Mouse (Mus musculus) 3134 (cell line): ENCODE measurements around the gene Sgms1.
"Not testable (repeated sequence)": the region's sequence is repeated elsewhere in the genome, so short reads cannot be mapped to it uniquely, and the experiment has no call there.

Experiments
- DNase-seq: peaks from one replicate; pipeline ENCODE4 v3.0.0-alpha.2; 2011; ENCODE audit warnings: low spot score; ENCODE audit not compliant: insufficient read length; ENCODE audit errors: extremely low read depth

Sgms1 gene

DNA sequence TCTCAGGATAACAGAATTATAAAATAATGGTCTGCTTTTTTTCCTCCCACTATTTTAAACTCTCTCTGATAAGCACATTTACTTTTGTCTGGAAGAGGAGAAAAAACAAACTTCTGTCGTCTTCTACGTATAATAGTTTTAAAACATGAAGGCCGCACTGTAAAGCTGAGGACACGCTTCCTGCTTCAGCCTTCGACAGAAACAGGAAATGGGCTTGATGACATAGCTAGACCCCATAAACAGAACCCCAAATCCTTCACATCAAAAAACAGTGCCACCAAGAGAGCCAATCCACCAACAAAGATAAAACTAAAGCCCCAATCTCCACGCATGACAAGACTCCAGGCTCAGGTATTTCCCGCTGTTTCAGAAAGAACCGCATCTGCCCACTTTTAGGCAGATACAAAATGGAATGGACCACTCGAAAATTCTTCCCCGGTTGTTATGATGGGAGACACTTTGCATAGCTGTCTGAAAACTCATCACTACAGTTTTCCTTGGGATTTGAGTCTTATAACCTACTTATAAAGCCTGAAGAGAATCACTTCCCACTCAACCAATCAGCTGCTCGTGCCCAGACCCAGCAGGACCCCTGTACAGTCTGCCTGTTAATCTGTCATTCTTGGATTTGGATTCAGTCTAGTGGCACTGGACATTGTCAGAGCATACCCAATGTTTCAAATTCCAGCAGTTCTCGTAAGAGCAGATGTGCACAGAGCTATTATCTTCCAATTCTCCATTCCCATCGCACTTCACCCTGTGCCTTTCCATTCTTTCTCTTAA lies 222.5 kb downstream of the Sgms1 start:
- DNase-seq: no peak

DNA sequence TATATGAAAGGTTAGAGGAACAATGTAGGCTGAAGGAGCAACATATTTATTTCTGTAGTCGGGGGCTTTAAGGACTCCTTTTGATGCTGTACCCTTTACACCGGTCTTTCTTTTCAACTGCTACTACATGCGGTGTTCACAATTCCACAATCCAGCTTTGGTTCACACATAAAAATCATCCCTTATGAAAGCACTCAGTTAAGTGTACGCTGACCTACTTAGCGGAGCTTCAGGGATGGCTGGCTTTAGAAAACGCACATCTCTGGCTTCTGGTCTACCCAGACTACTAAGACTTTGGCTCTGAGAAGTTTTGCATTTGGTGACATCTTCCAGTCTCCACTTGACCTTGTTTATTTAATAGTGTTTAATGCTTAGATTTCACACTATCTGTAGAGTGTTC lies 223.8 kb downstream of the Sgms1 start:
- no peak for DNase-seq

DNA sequence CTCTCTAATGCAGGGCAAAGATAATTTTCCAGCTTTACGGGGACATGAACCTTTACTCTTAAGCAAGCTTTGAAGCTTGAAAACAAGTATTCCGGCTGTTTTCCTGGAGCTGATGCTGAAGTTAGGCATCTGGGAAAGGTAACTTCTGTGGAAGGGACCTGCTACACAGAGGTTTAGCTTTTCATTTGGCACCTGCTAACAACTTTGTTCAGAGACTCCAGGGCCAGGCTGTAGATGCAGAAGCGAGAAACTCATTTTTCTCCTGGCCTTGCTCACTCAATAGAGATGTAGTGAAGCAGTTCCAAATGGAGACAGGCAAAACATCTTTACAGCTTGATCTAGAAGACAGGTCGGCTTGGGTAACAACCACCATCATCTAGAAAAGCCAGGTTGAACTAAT lies 225.4 kb downstream of the Sgms1 start:
- no peak for DNase-seq

DNA sequence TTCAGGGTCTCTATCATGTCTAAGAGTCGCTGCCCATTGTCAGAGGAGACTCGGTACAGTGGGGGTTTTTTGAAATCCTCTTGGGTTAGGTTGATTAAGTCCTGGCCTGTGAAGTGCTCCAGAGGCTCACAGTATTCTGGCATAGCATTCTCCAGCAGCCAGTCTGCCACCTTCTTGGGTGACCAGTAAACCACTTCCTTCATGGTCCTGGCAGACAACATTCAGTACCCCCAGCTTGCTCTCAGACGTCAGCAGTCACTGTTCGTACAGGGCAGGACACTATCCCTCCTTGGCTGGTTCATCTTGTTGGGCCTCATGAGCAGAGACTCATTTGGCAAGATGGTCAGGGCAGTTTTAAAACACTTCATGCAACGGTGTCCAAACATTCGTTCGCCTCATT lies 229.6 kb downstream of the Sgms1 start:
- DNase-seq: no peak

DNA sequence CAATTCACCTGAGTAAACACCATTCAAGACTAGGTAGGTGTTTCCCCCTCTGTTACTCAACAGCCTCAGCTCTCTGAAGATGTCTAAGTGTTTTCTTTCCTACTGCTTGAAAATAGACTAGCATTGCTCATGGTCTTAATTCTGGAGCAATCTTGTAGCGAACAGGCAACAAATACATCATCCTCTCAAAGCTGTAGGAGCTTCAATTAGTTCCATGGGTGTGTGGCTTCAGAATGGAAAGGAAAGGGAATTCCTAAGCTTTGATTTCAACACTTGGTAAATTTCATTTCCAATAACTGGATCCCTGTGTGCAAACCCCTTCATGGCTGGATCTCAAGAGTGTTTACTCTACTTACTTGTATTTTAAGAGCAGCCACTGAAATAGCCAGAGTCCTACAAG lies 230.3 kb downstream of the Sgms1 start:
- DNase-seq: no peak

DNA sequence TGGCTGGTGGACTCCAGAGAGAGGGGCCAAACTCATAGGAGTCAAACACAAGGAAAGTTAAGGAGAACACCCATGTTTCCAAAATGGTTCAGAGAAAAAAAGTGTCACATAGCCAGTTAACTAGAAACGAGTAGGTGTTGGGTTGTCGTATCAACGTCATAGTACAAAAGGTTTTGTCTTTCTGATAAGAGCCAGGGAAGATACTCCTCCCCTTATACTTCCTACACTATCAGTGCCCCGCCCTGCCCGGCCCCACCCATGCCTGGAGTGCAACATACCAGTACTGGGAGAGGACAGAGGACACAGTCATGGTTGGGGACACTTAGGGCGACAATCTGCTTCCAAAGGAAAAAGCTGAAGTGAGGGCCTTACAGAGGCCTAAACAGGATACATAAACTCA lies 232.5 kb downstream of the Sgms1 start:
- DNase-seq: no peak

DNA sequence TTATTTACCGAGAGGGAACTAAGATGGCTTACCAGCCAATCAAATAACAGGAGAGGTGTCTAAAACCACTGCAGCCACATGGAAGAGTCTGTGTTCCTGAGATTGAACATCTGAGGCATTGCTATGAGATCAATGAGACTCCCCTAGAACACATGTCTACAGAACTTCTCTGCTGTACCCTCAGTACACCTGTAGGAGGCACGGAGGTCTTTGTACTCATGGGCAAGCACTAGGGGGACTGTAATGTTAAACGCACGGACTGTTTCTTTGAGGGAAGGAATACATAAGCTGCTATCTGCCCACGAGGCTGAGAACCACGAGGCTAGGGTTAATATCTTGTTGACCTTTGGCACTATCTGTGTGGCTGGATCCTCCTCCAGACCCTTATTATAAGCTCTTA lies 237.0 kb downstream of the Sgms1 start:
- no peak for DNase-seq

DNA sequence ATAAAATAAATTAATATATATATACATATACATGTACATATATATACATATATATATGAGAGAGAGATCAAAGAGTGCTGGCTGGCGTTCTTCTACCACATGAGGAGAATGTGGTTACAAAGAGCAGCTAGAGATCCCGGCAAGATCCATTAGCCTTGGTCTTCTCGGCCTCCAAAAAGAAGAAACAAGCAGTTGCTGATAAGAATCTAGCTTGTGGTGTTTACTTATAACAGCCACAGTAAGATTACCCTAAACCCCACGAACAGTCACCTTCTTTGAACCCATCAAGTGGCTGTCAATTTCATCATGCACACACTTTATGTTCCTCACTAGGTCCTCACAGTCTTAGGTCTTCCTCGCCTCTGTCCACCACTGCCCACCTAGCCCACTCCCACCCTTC lies 240.8 kb downstream of the Sgms1 start:
- DNase-seq: no peak

DNA sequence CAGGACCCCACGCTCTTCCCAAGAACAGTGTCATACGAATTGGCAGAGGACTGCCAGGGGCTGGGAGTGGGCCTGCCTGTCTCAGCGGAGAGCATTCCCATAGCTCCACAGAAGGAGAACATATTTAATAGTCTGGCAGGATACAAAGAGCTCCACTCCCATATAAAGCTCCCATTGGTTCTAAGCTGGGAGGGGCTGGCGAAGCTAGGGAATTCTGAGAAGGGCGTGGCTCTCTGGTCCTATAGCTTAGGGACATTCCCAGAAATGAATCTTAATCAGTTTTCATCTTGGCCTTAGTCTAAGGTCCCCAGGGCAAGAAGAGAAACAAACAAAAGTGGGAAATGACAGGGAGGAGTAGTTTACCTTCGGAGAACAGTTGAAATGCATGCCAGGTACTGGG lies 247.1 kb downstream of the Sgms1 start:
- DNase-seq: no peak

DNA sequence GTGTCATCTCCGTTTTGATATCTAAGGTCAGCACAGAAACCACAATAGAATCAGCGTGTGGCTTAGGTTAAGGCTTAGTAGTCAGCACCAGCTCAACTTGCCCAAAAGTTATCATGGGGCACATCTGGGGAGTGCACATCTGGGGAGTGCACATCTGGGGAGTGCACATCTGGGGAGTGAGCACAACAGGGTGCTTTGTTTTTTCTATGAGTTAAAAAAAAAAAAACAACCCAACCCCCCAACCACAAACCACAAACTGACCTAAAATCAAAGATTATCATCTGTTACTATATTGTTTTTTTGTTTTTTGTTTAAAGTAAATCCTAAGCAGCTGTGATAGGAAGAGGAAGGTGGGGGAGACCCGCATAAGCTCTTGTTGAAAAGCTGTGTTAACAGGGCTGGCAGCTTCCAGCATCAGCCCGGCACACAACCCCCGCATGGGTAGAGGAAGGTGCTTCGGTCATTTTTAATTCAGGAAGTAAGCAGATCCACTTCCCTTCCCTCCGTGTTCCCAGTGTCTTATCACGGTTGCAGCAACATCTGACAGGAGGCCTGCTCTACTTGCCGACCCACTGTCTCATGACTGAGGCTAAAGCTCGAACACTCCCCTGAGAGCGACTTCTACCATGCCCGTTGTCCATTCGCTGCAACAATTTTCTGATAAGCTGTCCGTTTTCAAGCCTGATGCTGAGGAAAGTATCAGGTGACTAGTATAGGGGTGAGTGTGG lies 251.0 kb downstream of the Sgms1 start:
- no peak for DNase-seq

DNA sequence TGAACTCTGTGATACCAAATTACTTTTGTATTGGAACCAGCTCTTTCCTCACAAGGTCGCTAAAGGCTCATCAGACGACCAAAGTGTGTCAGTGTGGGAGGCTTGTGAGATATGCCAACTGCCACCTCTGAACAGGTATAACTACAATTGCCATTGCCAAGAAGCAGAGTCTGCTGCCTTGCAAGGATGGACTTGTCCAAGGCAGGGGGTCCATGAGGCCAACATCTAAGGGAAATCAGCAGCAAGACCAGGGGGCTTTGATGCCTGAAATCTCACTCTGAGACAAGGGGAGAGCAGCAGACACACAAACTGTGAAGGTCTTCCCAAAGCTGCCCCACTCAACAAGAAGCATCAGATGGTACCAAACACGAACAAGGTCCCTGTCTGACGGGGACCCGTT lies 251.6 kb downstream of the Sgms1 start:
- DNase-seq: no peak

DNA sequence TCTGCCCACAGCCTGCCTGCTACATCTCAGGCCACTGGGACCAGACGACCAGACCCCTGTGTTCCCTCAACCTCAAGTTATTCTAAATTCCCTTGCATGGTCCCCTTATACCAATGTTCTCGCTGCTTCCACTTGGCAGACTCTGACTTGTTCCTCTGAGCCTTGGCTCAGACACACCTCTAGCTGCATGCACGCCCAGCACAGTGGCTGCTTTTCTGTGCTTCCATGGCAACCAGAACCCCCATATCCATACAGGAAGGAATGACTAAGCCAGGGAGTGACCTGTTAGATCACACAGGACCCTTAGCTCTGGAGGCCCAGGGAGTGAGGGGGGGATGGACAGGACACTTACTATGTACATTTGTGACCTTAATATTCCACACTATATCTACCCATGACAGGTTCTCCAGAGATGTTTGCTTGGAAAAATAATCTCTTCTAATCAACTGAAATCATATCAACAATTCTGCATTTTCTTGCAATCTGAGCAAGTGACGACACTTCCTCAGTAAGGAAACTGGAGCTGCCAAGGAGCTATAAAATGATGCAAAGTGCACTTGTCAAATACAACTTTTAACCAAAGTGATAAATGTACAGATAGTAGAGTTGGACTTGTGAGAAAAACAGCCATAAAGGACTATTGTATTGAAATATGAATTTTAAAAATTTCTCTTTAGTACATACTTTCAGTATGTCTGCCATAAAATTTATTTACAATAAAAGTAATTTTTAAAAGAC lies 252.5 kb downstream of the Sgms1 start:
- DNase-seq: no peak

DNA sequence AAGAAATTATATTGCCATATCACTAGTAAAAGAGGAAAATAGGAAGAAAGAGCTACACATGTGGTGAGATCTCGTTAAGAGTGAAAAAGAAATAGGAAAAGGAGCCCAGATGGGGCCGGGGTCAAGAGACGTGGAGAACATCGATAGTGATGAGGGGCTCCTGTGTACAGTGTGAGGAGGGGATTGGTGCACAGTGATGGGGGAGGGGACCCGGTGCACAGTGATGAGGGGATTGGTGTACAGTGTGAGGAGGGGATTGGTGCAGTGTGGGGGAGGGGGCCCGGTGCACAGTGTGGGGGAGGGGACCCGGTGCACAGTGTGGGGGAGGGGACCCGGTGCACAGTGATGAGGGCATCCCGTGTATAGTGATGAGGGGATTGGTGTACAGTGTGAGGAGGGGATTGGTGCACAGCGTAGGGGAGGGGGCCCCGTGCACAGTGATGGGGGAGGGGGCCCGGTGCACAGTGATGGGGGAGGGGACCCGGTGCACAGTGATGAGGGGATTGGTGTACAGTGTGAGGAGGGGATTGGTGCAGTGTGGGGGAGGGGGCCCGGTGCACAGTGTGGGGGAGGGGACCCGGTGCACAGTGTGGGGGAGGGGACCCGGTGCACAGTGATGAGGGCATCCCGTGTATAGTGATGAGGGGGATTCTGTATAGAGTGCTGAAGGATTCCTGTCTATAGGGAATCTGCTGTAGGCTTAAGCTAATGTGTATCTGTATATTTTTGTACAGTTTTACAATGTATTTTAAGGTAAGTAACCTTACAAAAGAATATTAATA lies 257.6 kb downstream of the Sgms1 start:
- not testable (repeated sequence) for DNase-seq

DNA sequence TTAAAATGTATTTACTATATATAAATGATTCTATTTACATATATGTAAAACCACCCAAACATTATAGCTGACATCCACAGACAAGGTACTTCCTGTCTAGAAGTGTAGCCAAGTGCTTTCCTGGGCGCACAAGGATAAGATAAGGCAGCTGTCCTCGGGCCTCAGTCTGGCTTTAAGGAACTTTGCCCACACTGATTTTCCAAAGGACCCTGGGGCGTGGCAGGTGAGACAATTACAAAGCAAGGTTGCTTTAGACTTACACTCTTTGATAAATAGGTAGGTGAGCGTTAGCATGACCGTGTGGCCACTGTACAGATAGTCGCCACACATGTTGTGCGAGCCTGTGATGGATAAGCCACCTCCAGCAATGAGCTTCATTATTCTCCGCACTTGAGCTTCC lies 260.2 kb downstream of the Sgms1 start:
- no peak for DNase-seq

DNA sequence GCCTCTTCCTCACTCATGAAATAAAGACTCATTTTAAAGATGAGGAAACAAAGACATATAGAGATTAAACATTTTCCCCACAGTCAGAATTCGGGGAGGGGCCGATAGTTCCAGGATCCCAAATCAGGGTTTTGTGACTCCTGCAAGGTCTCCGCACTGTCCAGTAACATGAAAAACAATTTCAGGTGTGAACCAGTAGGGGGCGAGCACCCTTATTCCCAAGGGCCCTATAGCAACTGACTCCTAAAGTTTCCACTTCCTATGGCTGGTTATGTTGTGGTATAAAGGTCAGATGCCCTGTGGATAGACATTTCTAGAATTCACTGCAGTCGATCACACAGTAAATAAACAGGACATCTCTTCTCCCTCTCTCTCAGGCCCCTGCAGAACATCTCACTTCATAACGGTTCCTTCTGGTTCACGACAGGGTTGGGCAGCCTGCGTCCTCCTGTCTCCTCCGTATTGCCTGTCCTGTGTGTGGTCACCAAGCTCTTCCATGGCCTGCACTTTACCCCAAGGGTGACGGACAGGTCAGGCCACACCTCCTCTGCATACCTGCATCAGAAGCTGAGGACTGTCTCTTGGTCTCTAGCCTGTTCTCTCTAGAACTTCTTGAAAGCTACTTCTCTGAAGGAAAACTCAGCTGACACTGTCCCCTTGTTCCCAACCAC lies 262.2 kb downstream of the Sgms1 start:
- no peak for DNase-seq

DNA sequence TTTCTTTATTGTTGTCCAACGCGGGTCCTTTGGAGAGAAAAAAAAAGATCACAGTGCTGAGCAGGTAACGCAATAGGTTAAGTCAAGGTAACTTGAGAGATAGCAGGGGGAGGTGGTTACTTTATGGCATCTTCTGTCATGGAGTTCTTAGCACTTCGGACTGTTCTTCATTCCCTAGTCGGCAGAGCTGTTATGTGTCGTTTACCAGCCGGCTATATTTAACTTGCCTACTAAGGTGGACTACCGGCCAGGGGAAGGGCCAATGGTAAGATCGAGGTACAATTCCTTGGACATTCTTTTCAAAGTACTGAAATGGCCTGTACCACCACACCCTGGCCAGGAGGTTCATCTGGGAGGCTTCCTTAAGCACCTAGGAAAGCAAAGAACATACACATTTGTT lies 265.4 kb downstream of the Sgms1 start:
- no peak for DNase-seq

DNA sequence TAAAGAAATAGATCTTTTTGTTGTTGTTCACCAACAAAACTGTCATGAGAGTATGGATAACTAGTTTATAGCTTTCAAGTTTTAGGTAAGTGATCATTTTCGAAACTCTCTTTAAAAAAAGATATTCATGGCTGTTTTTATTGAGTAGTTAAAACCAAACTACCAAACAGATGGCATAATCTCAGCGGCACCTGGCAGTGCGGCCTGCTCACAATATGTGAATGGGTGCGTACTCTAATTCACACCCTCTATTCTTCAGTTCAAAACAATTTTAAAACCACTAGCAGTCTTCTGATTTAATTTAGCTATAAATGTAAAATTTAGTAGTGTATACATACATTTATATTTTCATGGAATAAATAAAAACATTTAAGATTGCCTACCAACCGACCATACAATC lies 266.3 kb downstream of the Sgms1 start:
- no peak for DNase-seq

DNA sequence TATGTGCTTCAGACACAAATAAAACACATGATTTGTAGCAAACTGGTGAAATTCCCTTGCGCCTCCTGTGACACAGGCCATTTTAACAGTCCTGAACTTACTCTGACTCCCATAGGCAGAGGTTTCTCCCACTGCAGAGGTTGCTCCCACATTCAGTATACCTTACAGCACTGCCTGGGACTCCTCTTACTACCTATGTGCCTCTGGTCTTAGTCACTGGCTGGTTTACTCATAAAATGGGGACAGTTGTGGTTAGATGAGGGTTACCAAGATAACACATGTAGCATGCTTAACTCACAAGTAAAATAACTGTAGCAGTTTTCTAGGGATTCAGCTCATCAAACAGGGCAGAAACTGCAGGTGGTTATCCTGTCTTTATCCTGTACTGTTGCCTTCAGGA lies 268.7 kb downstream of the Sgms1 start:
- DNase-seq: no peak

DNA sequence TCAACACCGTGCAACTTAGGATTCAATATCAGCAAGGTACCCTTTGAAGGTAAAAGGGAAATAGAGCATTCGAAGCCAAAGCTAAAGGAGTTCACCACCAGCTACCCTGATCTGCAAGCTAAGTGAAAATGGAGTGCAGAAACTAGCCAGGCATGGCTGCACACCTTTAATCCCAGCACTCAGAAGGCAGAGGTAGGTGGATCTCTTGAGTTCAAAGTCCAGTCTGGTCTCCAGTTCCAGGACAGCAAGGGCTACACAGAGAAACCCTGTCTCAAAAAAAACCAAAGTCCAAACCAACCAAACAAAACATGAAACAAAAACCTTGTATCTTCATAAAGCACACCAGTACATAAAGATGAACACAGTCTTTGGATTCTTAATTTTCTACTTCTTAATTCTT lies 269.8 kb downstream of the Sgms1 start:
- DNase-seq: no peak

DNA sequence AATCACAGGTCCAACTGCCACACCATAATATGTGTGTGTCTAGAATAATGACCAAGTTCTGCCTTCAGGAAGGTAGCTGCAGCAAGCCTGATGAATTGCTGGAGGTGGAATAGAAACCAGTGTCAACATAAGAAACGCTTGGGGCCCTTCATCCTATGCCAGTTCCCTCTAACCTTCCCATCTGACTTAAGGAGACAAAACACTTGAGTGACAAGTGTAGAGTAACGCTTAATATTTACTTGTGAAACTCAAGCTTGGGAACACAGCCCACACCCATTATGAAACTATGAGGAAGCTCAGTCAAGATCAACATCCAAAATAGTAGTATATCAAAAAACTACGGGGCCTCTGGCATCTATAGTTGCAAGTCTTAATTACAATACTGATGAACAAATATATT lies 271.0 kb downstream of the Sgms1 start:
- no peak for DNase-seq
